Mouse (Mus musculus) testis, adult 2 months (tissue): ENCODE results near the gene Tnip2. TPM values are rescaled to one million over a fixed set of nuclear protein-coding genes. Genes with fewer than 3 reads are reported as not detected.

ENCODE experiments used
- H3K27ac ChIP-seq: fragments of 200-500 bp; 2 replicates; pipeline ENCODE4 v1.5.1; 2012; ENCODE audit warnings: low read depth, low read length; ENCODE audit not compliant: control insufficient read depth, insufficient read depth
- H3K27me3 ChIP-seq: fragments of 200-500 bp; 2 replicates; pipeline ENCODE4 v1.6.1; 2012; ENCODE audit warnings: mild to moderate bottlenecking, low read length, moderate library complexity; ENCODE audit not compliant: control insufficient read depth, insufficient read depth
- H3K36me3 ChIP-seq: fragments of 200-500 bp; 2 replicates; pipeline ENCODE4 v1.6.1; 2012; ENCODE audit warnings: mild to moderate bottlenecking, low read length; ENCODE audit not compliant: control insufficient read depth, insufficient read depth
- H3K4me1 ChIP-seq: fragments of 200-500 bp; 2 replicates; pipeline ENCODE4 v1.6.1; 2012; ENCODE audit warnings: low read length; ENCODE audit not compliant: control insufficient read depth, insufficient read depth
- H3K4me3 ChIP-seq: fragments of 200-500 bp; 2 replicates; pipeline ENCODE4 v1.5.1; 2012; ENCODE audit warnings: low read depth, mild to moderate bottlenecking, low read length, moderate library complexity, mixed read lengths; ENCODE audit not compliant: control insufficient read depth
- CTCF ChIP-seq: fragments of 200-500 bp; IDR thresholded peaks from 2 replicates; pipeline ENCODE4 v1.5.1; 2012; ENCODE audit warnings: low read depth, mild to moderate bottlenecking, inconsistent platforms, low read length, moderate library complexity; ENCODE audit not compliant: control insufficient read depth, insufficient read depth, insufficient replicate concordance
- POLR2A ChIP-seq: fragments of 200-500 bp; IDR thresholded peaks from 2 replicates; pipeline ENCODE4 v1.6.1; 2012; ENCODE audit warnings: low read depth, mild to moderate bottlenecking, inconsistent platforms, low read length, moderate library complexity; ENCODE audit not compliant: control insufficient read depth
- polyA plus RNA-seq: library from polyadenylated mRNA; depleted of rRNA; stranded (reverse); fragments of >200 nt; gene quantifications from 2 replicates; pipeline ENCODE4 v1.2.3, GENCODE M21; 2012; rRNA removed

Tnip2 gene
- polyA plus RNA-seq, 1 experiment = 5.8 TPM

DNA sequence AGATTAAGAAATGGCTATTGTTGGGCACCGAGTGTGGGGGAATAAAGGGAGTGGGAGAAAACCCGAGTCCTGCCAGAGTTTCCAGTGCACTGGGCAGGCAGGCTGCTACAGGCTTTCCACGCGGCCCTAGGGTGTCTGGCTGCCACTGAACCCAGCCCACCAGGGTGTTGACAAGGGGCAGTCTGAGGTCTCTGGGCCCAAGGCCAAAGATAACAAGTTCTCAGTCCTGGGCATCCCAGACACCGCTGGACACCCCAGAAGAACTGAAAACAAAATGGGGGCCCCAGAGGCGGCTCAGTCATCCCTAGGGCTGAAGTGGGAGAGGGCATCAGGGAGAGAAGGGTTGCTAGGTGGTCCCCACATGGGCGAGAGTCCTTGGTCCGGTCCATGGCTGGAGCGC is 67.6 kb downstream of the Tnip2 start:
- H3K27ac ChIP-seq = no peak overlapping the region
- TF ChIP-seq POLR2A (no peak), CTCF (no peak)
- H3K36me3 ChIP-seq = peaks cover 4% of the 10 kb centered on the region
- H3K27me3 ChIP-seq = no peaks in the 10 kb centered on the region
- no peak overlapping the region for H3K4me3 ChIP-seq
- no peaks in the 10 kb centered on the region for H3K4me1 ChIP-seq

Other genes starting within 250 kb of the Tnip2 start
- gene Zfyve28, start 225.5 kb downstream of the Tnip2 start, polyA plus RNA-seq = 2.5 and 3.2 TPM in 2 replicates
- gene Cfap99, start 225.4 kb downstream of the Tnip2 start, polyA plus RNA-seq = 23.1 and 25.7 TPM in 2 replicates
- gene Rnf4, start 177.7 kb downstream of the Tnip2 start, polyA plus RNA-seq = 82.2 and 102 TPM in 2 replicates
- 137 and 148 TPM in 2 replicates for gene Fam193a, start 144.1 kb downstream of the Tnip2 start, polyA plus RNA-seq
- gene Sh3bp2, start 11.8 kb upstream of the Tnip2 start, polyA plus RNA-seq = 4.9 and 5.0 TPM in 2 replicates
- 31.5 and 40.8 TPM in 2 replicates for gene Add1, start 59.7 kb upstream of the Tnip2 start, polyA plus RNA-seq
- 23.5 and 27.6 TPM in 2 replicates for gene Mfsd10, start 123.2 kb upstream of the Tnip2 start, polyA plus RNA-seq
- 51.4 and 71.3 TPM in 2 replicates for gene Nop14, start 146.2 kb upstream of the Tnip2 start, polyA plus RNA-seq
- gene Grk4, start 146.4 kb upstream of the Tnip2 start, polyA plus RNA-seq = 40.0 and 42.0 TPM in 2 replicates
- gene Htt, start 247.7 kb upstream of the Tnip2 start, polyA plus RNA-seq = 17.9 and 18.1 TPM in 2 replicates